Mouse (Mus musculus) cerebellum, adult 2 months (tissue): ENCODE measurements around the gene Scg5. TPM values are rescaled to one million over a fixed set of nuclear protein-coding genes. Genes with fewer than 3 reads are reported as not detected.

Experiments used
- DNase-seq, 2 experiments: peaks; one replicate each; pipeline ENCODE4 v3.0.0; 2021
- H3K27ac ChIP-seq: fragments of 200-500 bp; 2 replicates; pipeline ENCODE4 v1.5.1; 2012; ENCODE audit warnings: low read length, control low read depth, inconsistent platforms; ENCODE audit not compliant: insufficient read depth
- H3K27me3 ChIP-seq: fragments of 200-500 bp; 2 replicates; pipeline ENCODE4 v1.6.1; 2012; ENCODE audit warnings: inconsistent platforms, mild to moderate bottlenecking, low read length, moderate library complexity; ENCODE audit not compliant: control insufficient read depth, insufficient read depth
- H3K4me1 ChIP-seq: fragments of 200-500 bp; 2 replicates; pipeline ENCODE4 v1.6.1; 2011; ENCODE audit warnings: low read length; ENCODE audit not compliant: control insufficient read depth, insufficient read depth
- H3K4me3 ChIP-seq: fragments of 200-500 bp; replicated peaks from 2 replicates; pipeline ENCODE3; 2011; ENCODE audit warnings: mild to moderate bottlenecking, low read depth, low read length, control low read depth; ENCODE audit not compliant: insufficient read depth
- CTCF ChIP-seq: fragments of 200-500 bp; IDR thresholded peaks from 2 replicates; pipeline ENCODE4 v1.5.1; 2011; ENCODE audit warnings: low read depth, mild to moderate bottlenecking, control low read depth, low read length, moderate library complexity, borderline replicate concordance; ENCODE audit not compliant: insufficient read depth
- POLR2A ChIP-seq: fragments of 200-500 bp; IDR thresholded peaks from 2 replicates; pipeline ENCODE4 v1.6.1; 2011; ENCODE audit warnings: low read length, control low read depth, borderline replicate concordance; ENCODE audit not compliant: insufficient read depth
- WGBS: fragments of 180-500 bp; shearing (Covaris S2); methylation state at CpG from one replicate; pipeline ENCODE4 v1.1.7; 2018; 5-methylcytosine and 5-hydroxymethylcytosine counted together
- polyA plus RNA-seq: library from polyadenylated mRNA; depleted of rRNA; stranded (reverse); fragments of >200 nt; gene quantifications from 2 replicates; pipeline ENCODE4 v1.2.3, GENCODE M21; 2012

Gene Scg5
- polyA plus RNA-seq, 1 experiment: 341 TPM

GRCm38 (mm10) chr2:113781107-113781506 lies 47.8 kb downstream of the Scg5 start:
- no peak for TF ChIP-seq CTCF
- no peak for TF ChIP-seq POLR2A
- no peak overlapping the region for H3K27ac ChIP-seq
- H3K27me3 ChIP-seq: no peaks in the 10 kb centered on the region
- no peaks in the 10 kb centered on the region for H3K4me1 ChIP-seq
- 84% methylated on average over 5 of the region's 5 CpGs for WGBS
- H3K4me3 ChIP-seq: no peak overlapping the region
- no peak for DNase-seq

GRCm38 (mm10) chr2:113779336-113779735 lies 49.6 kb downstream of the Scg5 start:
- H3K27me3 ChIP-seq: no peaks in the 10 kb centered on the region
- no peaks in the 10 kb centered on the region for H3K4me1 ChIP-seq
- DNase-seq: peak in 1 of 2 experiments; percentile 24
- no peak overlapping the region for H3K27ac ChIP-seq
- TF ChIP-seq CTCF (no peak), POLR2A (no peak)
- no peak overlapping the region for H3K4me3 ChIP-seq
- 39% methylated on average over 3 of the region's 3 CpGs for WGBS

GRCm38 (mm10) chr2:113778036-113778435 lies 50.9 kb downstream of the Scg5 start:
- H3K27me3 ChIP-seq: no peaks in the 10 kb centered on the region
- no peak for TF ChIP-seq POLR2A
- no peak for TF ChIP-seq CTCF
- no peak overlapping the region for H3K27ac ChIP-seq
- H3K4me3 ChIP-seq: no peak overlapping the region
- no peaks in the 10 kb centered on the region for H3K4me1 ChIP-seq
- 82% methylated on average over 6 of the region's 6 CpGs for WGBS
- DNase-seq: no peak

GRCm38 (mm10) chr2:113776297-113776696 lies 52.6 kb downstream of the Scg5 start:
- no peaks in the 10 kb centered on the region for H3K4me1 ChIP-seq
- H3K4me3 ChIP-seq: no peak overlapping the region
- H3K27ac ChIP-seq: no peak overlapping the region
- TF ChIP-seq CTCF: no peak
- no peak for TF ChIP-seq POLR2A
- 95% methylated on average over 3 of the region's 3 CpGs for WGBS
- DNase-seq: no peak
- no peaks in the 10 kb centered on the region for H3K27me3 ChIP-seq

GRCm38 (mm10) chr2:113774150-113774805 lies 54.6 kb downstream of the Scg5 start:
- 82% methylated on average over 6 of the region's 6 CpGs for WGBS
- TF ChIP-seq CTCF (no peak), POLR2A (no peak)
- DNase-seq: no peak
- Histone ChIP-seq H3K4me3 (no peak overlapping the region), H3K4me1 (no peaks in the 10 kb centered on the region), H3K27ac (no peak overlapping the region), H3K27me3 (no peaks in the 10 kb centered on the region)

- Histone ChIP-seq H3K4me1 (no peaks in the 10 kb centered on the region), H3K27me3 (no peaks in the 10 kb centered on the region), H3K27ac (no peak overlapping the region), H3K4me3 (no peak overlapping the region)
- no peak for DNase-seq
- WGBS: 67% methylated on average over 8 of the region's 8 CpGs
- TF ChIP-seq POLR2A (no peak), CTCF (no peak)
Measured at GRCm38 (mm10) chr2:113768541-113769303, 60.2 kb downstream of the Scg5 start.

- WGBS: 30% methylated on average over 1 of the region's 1 CpGs
- TF ChIP-seq CTCF (no peak), POLR2A (no peak)
Measured at GRCm38 (mm10) chr2:113765885-113766284, 63.0 kb downstream of the Scg5 start.

GRCm38 (mm10) chr2:113764968-113765367 lies 64.0 kb downstream of the Scg5 start:
- H3K4me1 ChIP-seq: no peaks in the 10 kb centered on the region
- H3K4me3 ChIP-seq: no peak overlapping the region
- DNase-seq: no peak
- no peaks in the 10 kb centered on the region for H3K27me3 ChIP-seq
- H3K27ac ChIP-seq: no peak overlapping the region
- 88% methylated on average over 5 of the region's 5 CpGs for WGBS
- TF ChIP-seq CTCF (no peak), POLR2A (no peak)

More at GRCm38 (mm10) chr2:113765885-113766284, 63.0 kb downstream of the Scg5 start:
- H3K4me1 ChIP-seq: no peaks in the 10 kb centered on the region
- no peak overlapping the region for H3K4me3 ChIP-seq
- DNase-seq: no peak
- no peaks in the 10 kb centered on the region for H3K27me3 ChIP-seq
- no peak overlapping the region for H3K27ac ChIP-seq
